ENCODE assay signal across 23 mouse cellular contexts in genomic region chr7:101654936-101655335, GRCm38 (mm10). TPM values are rescaled to one million over a fixed set of nuclear protein-coding genes. Genes with fewer than 3 reads are reported as not detected.
DNase-seq lines count a peak whose midpoint lies in the region; ATAC-seq and TF ChIP-seq lines count a peak whose summit lies in the region.
"Had no signal": no experiment of that assay in that cellular context is flagged by ENCODE, and none has a peak within 500 bp of the region (broad histone marks: within the 10 kb centered on the region; RNA-seq: fewer than 3 reads in every experiment).

No protein-coding gene starts in this region.

- no peak overlapping the region for H3K4me2 ChIP-seq in liver, postnatal 0 days (ENCODE audit: low read depth, low read length)
- no peak overlapping the region for H3K4me2 ChIP-seq in midbrain, embryonic 13.5 days (replicated peaks)
- no peak overlapping the region for H3K4me2 ChIP-seq in kidney, embryonic 14.5 days (replicated peaks; ENCODE audit: low read depth, low read length)
- H3K4me2 ChIP-seq: embryonic facial prominence, embryonic 15.5 days; forebrain, embryonic 15.5 days; heart, embryonic 13.5 days; hindbrain, embryonic 12.5 days had no signal

- TF ChIP-seq CTCF in liver, postnatal 0 days (IDR thresholded peaks at IDR 0.05; ENCODE audit: low read depth): no peak

- no peaks in the 10 kb centered on the region for H3K36me3 ChIP-seq in liver, postnatal 0 days (replicated peaks; ENCODE audit: insufficient read depth, low read length)
- H3K36me3 ChIP-seq in midbrain, embryonic 13.5 days: no peaks in the 10 kb centered on the region
- H3K36me3 ChIP-seq in kidney, embryonic 14.5 days (ENCODE audit: control insufficient read depth, insufficient read depth, low read length): no peaks in the 10 kb centered on the region
- H3K36me3 ChIP-seq: embryonic facial prominence, embryonic 15.5 days; forebrain, embryonic 10.5 days; forebrain, embryonic 15.5 days; heart, embryonic 13.5 days; hindbrain, embryonic 12.5 days had no signal

- H3K4me3 ChIP-seq in liver, postnatal 0 days (ENCODE audit: low read depth, low read length): no peak overlapping the region
- H3K4me3 ChIP-seq in midbrain, embryonic 13.5 days (replicated peaks): no peak overlapping the region
- H3K4me3 ChIP-seq in kidney, embryonic 14.5 days (ENCODE audit: low read length): no peak overlapping the region
- H3K4me3 ChIP-seq: embryonic facial prominence, embryonic 15.5 days; erythroblast, embryonic 14.5 days; forebrain, embryonic 10.5 days; forebrain, embryonic 15.5 days; heart, embryonic 13.5 days; hindbrain, embryonic 12.5 days had no signal

- no peaks in the 10 kb centered on the region for H3K27me3 ChIP-seq in liver, postnatal 0 days (ENCODE audit: insufficient read depth, low read length)
- H3K27me3 ChIP-seq in midbrain, embryonic 13.5 days: no peaks in the 10 kb centered on the region
- no peaks in the 10 kb centered on the region for H3K27me3 ChIP-seq in kidney, embryonic 14.5 days (ENCODE audit: control insufficient read depth, insufficient read depth, low read length)
- H3K27me3 ChIP-seq: embryonic facial prominence, embryonic 15.5 days; forebrain, embryonic 15.5 days had no signal

- DNase-seq in adrenal gland, adult (ENCODE audit: inconsistent age in 2 of 2, low spot score in 1 of 2): peak; percentile 50 to 86
- DNase-seq in adrenal gland, postnatal 25 days: no peak
- peak; percentile 49 for DNase-seq in liver, postnatal 0 days
- DNase-seq in liver: no peak
- peak; percentile 52 to 63 for DNase-seq in adrenal gland, postnatal 36 days
- DNase-seq in skeletal muscle tissue, adult 2 months (ENCODE audit: low read depth, low spot score): peak; percentile 44
- DNase-seq: cerebellum, adult 8-10 months; cerebellum, postnatal 14 days; embryo, embryonic 11 days; gastrocnemius, postnatal 14 days; heart, adult 11 months; heart, postnatal 36 days had no signal

- H3K9me3 ChIP-seq in liver, postnatal 0 days (ENCODE audit: low read length): no peaks in the 10 kb centered on the region
- H3K9me3 ChIP-seq in midbrain, embryonic 13.5 days: no peaks in the 10 kb centered on the region
- H3K9me3 ChIP-seq in kidney, embryonic 14.5 days (ENCODE audit: control insufficient read depth, low read length): no peaks in the 10 kb centered on the region
- H3K9me3 ChIP-seq: embryonic facial prominence, embryonic 15.5 days; forebrain, embryonic 10.5 days; forebrain, embryonic 15.5 days; heart, embryonic 13.5 days; hindbrain, embryonic 12.5 days had no signal

- TF ChIP-seq EP300 in liver, postnatal 0 days (IDR thresholded peaks at IDR 0.05; ENCODE audit: low read depth): no peak

- no peak overlapping the region for H3K27ac ChIP-seq in liver, postnatal 0 days (ENCODE audit: low read depth)
- no peak overlapping the region for H3K27ac ChIP-seq in midbrain, embryonic 13.5 days
- H3K27ac ChIP-seq in kidney, embryonic 14.5 days (ENCODE audit: low read depth, low read length): no peak overlapping the region
- H3K27ac ChIP-seq: embryonic facial prominence, embryonic 15.5 days; forebrain, embryonic 10.5 days; forebrain, embryonic 15.5 days; heart, embryonic 13.5 days; hindbrain, embryonic 12.5 days had no signal

- 43% methylated on average over 4 of the region's 4 CpGs for WGBS in liver, postnatal 0 days (ENCODE audit: insufficient replicate concordance)
- 74% methylated on average over 4 of the region's 4 CpGs for WGBS in midbrain, embryonic 13.5 days
- WGBS in kidney, embryonic 14.5 days: 66% methylated on average over 4 of the region's 4 CpGs

- no peak overlapping the region for H3K9ac ChIP-seq in liver, postnatal 0 days (replicated peaks)
- no peak overlapping the region for H3K9ac ChIP-seq in midbrain, embryonic 13.5 days (replicated peaks)
- no peak overlapping the region for H3K9ac ChIP-seq in kidney, embryonic 14.5 days (ENCODE audit: low read depth, low read length)
- H3K9ac ChIP-seq: embryonic facial prominence, embryonic 15.5 days; forebrain, embryonic 15.5 days; heart, embryonic 13.5 days; hindbrain, embryonic 12.5 days had no signal

- ATAC-seq in liver, postnatal 0 days: peak; percentile 85
- ATAC-seq in midbrain, embryonic 13.5 days: no peak
- ATAC-seq in kidney, embryonic 14.5 days (ENCODE audit: low FRiP score, low TSS enrichment): no peak
- ATAC-seq: forebrain, embryonic 15.5 days; hindbrain, embryonic 16.5 days; inflammation-experienced regulatory T-cells, adult 6 months; intestine, postnatal 0 days had no signal

- H3K4me1 ChIP-seq in liver, postnatal 0 days (ENCODE audit: insufficient read depth): no peaks in the 10 kb centered on the region
- no peaks in the 10 kb centered on the region for H3K4me1 ChIP-seq in midbrain, embryonic 13.5 days (replicated peaks)
- H3K4me1 ChIP-seq in kidney, embryonic 14.5 days (ENCODE audit: control insufficient read depth, insufficient read depth, low read length): no peaks in the 10 kb centered on the region
- H3K4me1 ChIP-seq: embryonic facial prominence, embryonic 15.5 days; forebrain, embryonic 10.5 days; forebrain, embryonic 15.5 days; heart, embryonic 13.5 days; hindbrain, embryonic 12.5 days had no signal

RNA-seq across cellular contexts. Expression of gene Clpb, which starts 8.5 kb away (rescaled TPM):
- 68.3 and 75.5 TPM in 2 replicates for total RNA-seq in adrenal gland, postnatal 25 days (2021)
- polyA plus RNA-seq in liver, postnatal 0 days (2015; fragmentation: Nextera tagmentation; extraction: Ambion mirVana): 15.1 and 16.3 TPM in 2 replicates
- total RNA-seq in adrenal gland, postnatal 36 days (2021): 10 to 100 TPM; 73.1 to 94.5 TPM
- polyA plus RNA-seq in midbrain, embryonic 13.5 days (2015; fragmentation: Nextera tagmentation; extraction: Ambion mirVana): 31.9 and 33.7 TPM in 2 replicates
- 30.7 and 54.9 TPM in 2 replicates for polyA plus RNA-seq in kidney, embryonic 14.5 days (2014; fragmentation: Nextera tagmentation; extraction: Ambion mirVana)

Comparison
In these comparisons a context has a peak if more than half of its experiments do, and no peak if none do; other contexts are left out.
1. DNase-seq: peak in adrenal gland, adult (2 of 2), liver, postnatal 0 days (single experiment), adrenal gland, postnatal 36 days (2 of 2) and skeletal muscle tissue, adult 2 months (single experiment); none in adrenal gland, postnatal 25 days (single experiment) and liver (single experiment).